Mouse (Mus musculus) forebrain, postnatal 0 days (tissue): ENCODE results near the gene 4931428L18Rik. TPM values are rescaled to one million over a fixed set of nuclear protein-coding genes. Genes with fewer than 3 reads are reported as not detected.

Source experiments
- ATAC-seq: fragments of 200-750 bp; cut with Nextera tagmentation; 2 replicates; pipeline ENCODE4 v1.8.0; 2017; ENCODE audit warnings: mild to moderate bottlenecking, moderate library complexity
- DNase-seq: peaks from one replicate; pipeline ENCODE4 v3.0.0-alpha.2; 2015
- H3K27ac ChIP-seq: fragments of 300-500 bp; sonication (generic); 2 replicates; pipeline ENCODE4 v1.5.1; 2014; ENCODE audit warnings: low read depth, mild to moderate bottlenecking, antibody characterized with exemption, low read length, moderate library complexity, mixed read lengths
- H3K27me3 ChIP-seq: fragments of 300-500 bp; sonication (generic); 2 replicates; pipeline ENCODE4 v1.6.1; 2014; ENCODE audit warnings: mild to moderate bottlenecking, low read length, mixed read lengths; ENCODE audit not compliant: insufficient read depth
- H3K36me3 ChIP-seq: fragments of 300-500 bp; sonication (generic); 2 replicates; pipeline ENCODE4 v1.6.1; 2014; ENCODE audit warnings: mild to moderate bottlenecking, moderate library complexity; ENCODE audit not compliant: insufficient read depth
- H3K4me1 ChIP-seq: fragments of 300-500 bp; sonication (generic); 2 replicates; pipeline ENCODE4 v1.6.1; 2014; ENCODE audit warnings: antibody characterized with exemption; ENCODE audit not compliant: insufficient read depth
- H3K4me2 ChIP-seq: fragments of 300-500 bp; sonication (generic); 2 replicates; pipeline ENCODE4 v1.6.1; 2014; ENCODE audit warnings: low read depth, mild to moderate bottlenecking, moderate library complexity
- H3K4me3 ChIP-seq: fragments of 300-500 bp; sonication (generic); 2 replicates; pipeline ENCODE4 v1.5.1; 2014; ENCODE audit warnings: low read depth, low read length, mixed read lengths
- H3K9ac ChIP-seq: fragments of 300-500 bp; sonication (generic); 2 replicates; pipeline ENCODE4 v1.6.1; 2014; ENCODE audit warnings: mild to moderate bottlenecking
- H3K9me3 ChIP-seq: fragments of 300-500 bp; sonication (generic); 2 replicates; pipeline ENCODE4 v1.6.1; 2016; ENCODE audit warnings: low read length
- CTCF ChIP-seq: sonication (generic); IDR thresholded peaks from 2 replicates; pipeline ENCODE4 v1.5.1; 2016; ENCODE audit warnings: antibody characterized with exemption, control low read depth, low read depth
- WGBS: fragments of 180-500 bp; shearing (Covaris S2); extraction: QIAGEN DNeasy Blood & Tissue Kit; methylation state at CpG from one replicate; pipeline ENCODE4 v1.1.7; 2014; 5-methylcytosine and 5-hydroxymethylcytosine counted together
- polyA plus RNA-seq: library from polyadenylated mRNA; unstranded; fragments of >200 nt; fragmentation: Nextera tagmentation; extraction: Ambion mirVana; gene quantifications from 2 replicates; pipeline ENCODE4 v1.2.1, GENCODE M21; 2015
- total RNA-seq: library from RNA; depleted of rRNA; stranded (reverse); fragments of >200 nt; gene quantifications from 2 replicates; pipeline ENCODE4 v1.2.3, GENCODE M21; 2014

4931428L18Rik gene
- total and polyA plus RNA-seq, 2 experiments from 2014 or later = not detected

DNA sequence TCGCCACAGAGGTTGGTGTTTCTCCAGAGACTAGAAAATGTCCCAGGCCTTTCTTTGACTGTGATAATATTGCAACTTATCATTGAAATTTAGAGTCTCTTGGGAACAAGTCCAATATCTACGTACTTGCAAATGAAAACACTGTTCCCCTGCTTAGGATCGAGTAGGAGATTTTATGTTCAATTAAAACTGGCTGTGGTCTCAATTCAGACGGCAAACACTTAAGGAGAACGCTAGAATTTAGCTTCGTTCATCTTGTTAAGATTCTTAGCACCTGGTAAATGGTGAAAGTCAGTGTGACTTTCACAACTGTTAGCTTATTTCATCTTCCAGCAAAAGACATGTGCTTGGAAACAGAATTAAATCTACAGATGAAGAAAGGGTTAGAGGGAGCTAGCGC, 17.1 kb downstream of the 4931428L18Rik start:
- no peak overlapping the region for H3K4me2 ChIP-seq
- no peaks in the 10 kb centered on the region for H3K36me3 ChIP-seq
- 41% methylated on average over 7 of the region's 7 CpGs for WGBS
- no peak overlapping the region for H3K4me3 ChIP-seq
- H3K27ac ChIP-seq = no peak overlapping the region
- H3K9me3 ChIP-seq = no peaks in the 10 kb centered on the region
- H3K9ac ChIP-seq = no peak overlapping the region
- ATAC-seq (peak; percentile 63), DNase-seq (peak; percentile 34)
- no peaks in the 10 kb centered on the region for H3K4me1 ChIP-seq
- H3K27me3 ChIP-seq = no peaks in the 10 kb centered on the region
- TF ChIP-seq CTCF = no peak

DNA sequence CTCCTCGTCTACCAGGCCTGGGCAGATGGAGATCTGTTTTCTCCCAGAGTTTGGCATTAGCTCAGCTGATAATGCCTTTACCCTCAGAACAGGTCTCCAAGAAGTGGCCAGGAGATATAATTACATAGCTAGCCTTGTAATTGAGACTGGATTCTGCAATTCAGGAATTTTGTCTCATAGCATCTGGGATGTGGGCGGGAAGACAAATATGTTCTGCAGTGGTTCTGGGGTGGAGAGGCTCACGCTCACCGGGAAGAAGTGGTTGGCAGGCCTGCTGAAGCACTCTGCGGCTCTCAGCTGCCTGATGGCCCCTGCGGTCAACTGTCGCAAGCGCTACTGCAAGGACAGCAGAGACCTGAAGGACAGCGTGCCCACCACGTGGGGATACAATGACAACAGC, 18.7 kb downstream of the 4931428L18Rik start:
- Histone ChIP-seq H3K36me3 (no peaks in the 10 kb centered on the region), H3K27ac (no peak overlapping the region), H3K4me2 (no peak overlapping the region), H3K4me3 (no peak overlapping the region), H3K9me3 (no peaks in the 10 kb centered on the region), H3K9ac (no peak overlapping the region), H3K4me1 (no peaks in the 10 kb centered on the region), H3K27me3 (no peaks in the 10 kb centered on the region)
- no peak for DNase-seq
- no peak for TF ChIP-seq CTCF
- no peak for ATAC-seq
- 93% methylated on average over 10 of the region's 10 CpGs for WGBS

DNA sequence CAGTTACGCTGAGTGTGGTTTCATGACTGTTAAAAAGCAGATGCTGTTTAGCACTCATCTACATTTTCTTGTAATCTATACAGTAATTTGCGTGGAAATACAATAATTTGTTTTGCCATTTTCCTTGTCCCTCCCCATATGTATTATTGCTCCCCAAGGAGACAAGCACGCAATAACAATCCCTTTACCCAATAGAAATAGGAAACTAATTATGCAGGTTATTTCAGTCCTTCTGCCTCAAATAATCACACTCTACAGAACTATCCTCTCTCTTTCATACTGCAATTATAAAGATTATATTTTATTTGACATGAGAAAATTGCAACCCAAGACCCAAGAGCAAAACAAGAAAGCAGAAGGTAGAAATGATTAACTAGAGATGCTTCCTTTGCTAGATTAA, 25.5 kb downstream of the 4931428L18Rik start:
- no peak overlapping the region for H3K9ac ChIP-seq
- no peaks in the 10 kb centered on the region for H3K4me1 ChIP-seq
- no peaks in the 10 kb centered on the region for H3K36me3 ChIP-seq
- H3K27me3 ChIP-seq = no peaks in the 10 kb centered on the region
- H3K9me3 ChIP-seq = no peaks in the 10 kb centered on the region
- no peak for DNase-seq
- H3K27ac ChIP-seq = no peak overlapping the region
- no peak overlapping the region for H3K4me3 ChIP-seq
- no peak for ATAC-seq
- WGBS = 67% methylated on average over 3 of the region's 3 CpGs
- TF ChIP-seq CTCF = no peak
- H3K4me2 ChIP-seq = no peak overlapping the region

DNA sequence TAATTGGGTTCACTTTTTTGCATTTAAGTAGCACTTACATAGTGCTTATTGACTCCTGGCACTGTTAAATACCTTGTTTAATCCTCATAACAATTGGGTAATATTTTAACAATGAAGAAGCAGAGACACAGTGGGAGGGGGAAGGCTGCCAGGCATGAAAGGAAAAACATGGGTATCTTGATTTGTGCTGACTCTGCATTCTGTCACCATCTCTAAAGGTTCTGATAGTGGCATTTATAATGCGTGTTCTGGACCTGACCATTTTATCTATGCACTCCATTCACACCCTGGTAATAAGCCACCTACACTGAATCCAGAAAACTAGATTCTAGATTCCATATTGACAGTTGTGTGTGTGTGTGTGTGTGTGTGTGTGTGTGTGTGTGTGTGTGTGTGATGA, 26.9 kb downstream of the 4931428L18Rik start:
- H3K36me3 ChIP-seq = no peaks in the 10 kb centered on the region
- ATAC-seq = no peak
- H3K4me1 ChIP-seq = no peaks in the 10 kb centered on the region
- no peak for DNase-seq
- no peaks in the 10 kb centered on the region for H3K27me3 ChIP-seq
- H3K4me2 ChIP-seq = no peak overlapping the region
- H3K4me3 ChIP-seq = no peak overlapping the region
- H3K9ac ChIP-seq = no peak overlapping the region
- no peaks in the 10 kb centered on the region for H3K9me3 ChIP-seq
- TF ChIP-seq CTCF = no peak
- 56% methylated on average over 1 of the region's 1 CpGs for WGBS
- no peak overlapping the region for H3K27ac ChIP-seq

DNA sequence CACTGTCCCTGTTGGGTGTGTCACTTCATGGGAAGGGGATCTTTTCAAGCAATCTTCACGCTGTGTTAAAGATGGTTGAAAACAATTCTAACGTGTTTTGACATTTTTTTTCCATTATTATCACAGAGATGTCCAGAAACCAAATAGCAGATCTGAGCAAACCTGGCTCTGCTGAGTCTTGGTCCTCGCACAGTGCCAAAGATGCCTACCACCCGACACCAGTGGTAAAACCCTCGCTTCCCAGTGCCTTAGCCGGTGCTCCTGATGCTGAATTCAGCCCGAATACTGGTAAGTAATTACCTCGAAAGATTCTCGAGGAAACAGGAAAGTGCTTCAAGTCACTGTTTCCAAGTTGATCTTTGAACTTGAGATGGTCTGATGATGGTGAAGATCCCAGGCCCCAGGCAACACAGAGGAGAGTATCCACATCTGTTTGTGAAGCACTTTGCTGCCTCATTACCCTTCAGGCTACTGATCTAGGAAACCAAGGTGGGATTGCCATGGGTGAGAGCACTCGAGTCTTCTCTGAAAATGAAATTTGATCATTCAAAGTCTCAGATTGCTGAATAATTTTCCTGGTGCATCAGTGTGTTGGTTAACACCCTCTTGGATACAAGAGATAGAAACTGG, 32.1 kb downstream of the 4931428L18Rik start:
- H3K4me2 ChIP-seq = no peak overlapping the region
- DNase-seq (no peak), ATAC-seq (no peak)
- TF ChIP-seq CTCF = no peak
- no peak overlapping the region for H3K27ac ChIP-seq
- H3K9ac ChIP-seq = no peak overlapping the region
- H3K27me3 ChIP-seq = no peaks in the 10 kb centered on the region
- H3K9me3 ChIP-seq = no peaks in the 10 kb centered on the region
- H3K4me1 ChIP-seq = no peaks in the 10 kb centered on the region
- 85% methylated on average over 10 of the region's 10 CpGs for WGBS
- no peaks in the 10 kb centered on the region for H3K36me3 ChIP-seq
- H3K4me3 ChIP-seq = no peak overlapping the region

DNA sequence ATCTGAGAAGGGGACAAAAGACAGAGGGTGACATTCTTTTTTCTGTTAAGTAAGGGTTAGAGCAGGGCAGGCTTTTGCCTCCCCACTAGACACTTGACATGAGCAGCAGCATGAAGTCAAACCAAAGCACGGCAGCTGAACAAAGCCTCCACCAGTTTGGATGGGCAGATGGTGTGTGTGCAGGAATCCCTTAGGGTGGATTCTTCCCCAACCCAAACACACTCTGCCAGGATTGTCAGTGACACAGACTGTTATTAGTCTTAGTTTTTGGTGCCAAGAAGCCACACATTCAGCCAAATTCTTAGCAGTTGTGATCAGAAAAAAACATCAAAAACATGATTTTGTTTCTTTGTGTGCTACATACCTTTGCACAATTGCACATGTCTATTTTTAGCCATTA, 44.2 kb downstream of the 4931428L18Rik start:
- H3K4me1 ChIP-seq = no peaks in the 10 kb centered on the region
- no peak overlapping the region for H3K4me2 ChIP-seq
- DNase-seq (peak; percentile 71), ATAC-seq (peak; percentile 90)
- H3K27me3 ChIP-seq = no peaks in the 10 kb centered on the region
- H3K27ac ChIP-seq = 0 out of 2 replicates have a peak overlapping the region, but pooled peaks have one; percentile 21
- H3K9me3 ChIP-seq = no peaks in the 10 kb centered on the region
- H3K36me3 ChIP-seq = no peaks in the 10 kb centered on the region
- H3K4me3 ChIP-seq = no peak overlapping the region
- 13% methylated on average over 1 of the region's 1 CpGs for WGBS
- no peak for TF ChIP-seq CTCF
- H3K9ac ChIP-seq = no peak overlapping the region

DNA sequence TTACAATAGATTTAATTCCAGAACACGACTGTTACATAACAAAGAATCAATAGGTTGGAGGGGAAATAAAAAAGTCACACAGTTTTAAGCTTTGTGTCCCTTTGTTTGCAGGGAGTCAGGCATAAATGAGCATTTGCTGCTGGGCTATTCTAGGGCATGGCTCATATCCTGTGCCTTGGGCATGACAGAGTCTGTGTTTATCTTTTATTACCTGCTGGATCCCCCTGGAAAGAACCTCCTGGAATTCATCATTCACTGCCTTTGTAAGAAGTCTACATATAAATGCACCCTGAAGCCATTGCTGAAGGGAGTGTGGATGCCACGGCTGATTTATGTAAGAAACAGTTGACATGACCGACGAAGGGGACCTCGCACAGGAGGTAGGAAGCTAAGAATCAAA, 46.4 kb downstream of the 4931428L18Rik start, which contains the start of gene Lgsn:
Gene Lgsn, plus strand, starts transcription at position 301 of the 400 bp plus-strand sequence.
- no peak within 1 kb of the TSS for H3K27ac ChIP-seq
- H3K9ac ChIP-seq = no peak within 1 kb of the TSS
- DNase-seq (no peak), ATAC-seq (no peak)
- H3K4me2 ChIP-seq = no peak within 1 kb of the TSS
- no peaks in the 10 kb centered on the region for H3K4me1 ChIP-seq
- H3K36me3 ChIP-seq = no peaks in the 10 kb centered on the region
- H3K9me3 ChIP-seq = no peaks in the 10 kb centered on the region
- no peak within 1 kb of the TSS for H3K4me3 ChIP-seq
- no peaks in the 10 kb centered on the region for H3K27me3 ChIP-seq
- TF ChIP-seq CTCF = no peak
- WGBS = 75% methylated on average over 5 of the region's 5 CpGs

DNA sequence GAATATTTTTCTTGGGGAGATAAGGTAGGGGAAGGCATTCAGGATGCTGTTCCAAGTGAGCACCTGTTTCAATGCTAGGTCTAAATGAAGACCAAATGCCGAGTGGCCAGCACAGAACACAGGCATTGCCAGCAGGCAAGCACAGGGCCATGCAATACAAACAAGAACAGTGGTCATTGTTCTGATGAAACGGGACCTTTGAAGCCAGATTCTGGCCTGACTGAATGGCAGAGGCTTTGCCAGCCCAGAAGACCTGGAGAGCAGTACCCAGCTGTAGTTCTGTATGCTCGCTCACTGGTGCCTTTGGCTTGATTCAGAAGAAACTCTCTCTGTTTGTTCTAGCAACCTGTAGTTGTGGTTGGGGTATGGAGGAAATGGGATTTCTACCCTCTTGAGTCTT, 47.1 kb downstream of the 4931428L18Rik start:
- no peak for TF ChIP-seq CTCF
- Histone ChIP-seq H3K9ac (no peak overlapping the region), H3K4me1 (no peaks in the 10 kb centered on the region), H3K4me3 (no peak overlapping the region), H3K27ac (no peak overlapping the region), H3K4me2 (no peak overlapping the region), H3K9me3 (no peaks in the 10 kb centered on the region), H3K36me3 (no peaks in the 10 kb centered on the region), H3K27me3 (no peaks in the 10 kb centered on the region)
- 75% methylated on average over 3 of the region's 3 CpGs for WGBS
- no peak for DNase-seq
- ATAC-seq = no peak
